Mouse (Mus musculus): ENCODE data around the gene Slitrk4. TPM values are rescaled to one million over a fixed set of nuclear protein-coding genes. Genes with fewer than 3 reads are reported as not detected.

Slitrk4 gene
- total RNA-seq (2023), result not detected

GRCm38 (mm10) chrX:64276290-64277125, at the start of gene Slitrk4:
Slitrk4 (minus strand) TSS chrX:64276996.

Other genes with a start within 250 kb of the Slitrk4 start
- not detected for gene Gm6760, start 124.8 kb downstream of the Slitrk4 start, total RNA-seq (2023)
- not detected for gene 3830417A13Rik, start 103.4 kb downstream of the Slitrk4 start, total RNA-seq (2023)